7 mouse cellular contexts compared by ENCODE assay signal in genomic region chr5:117135869-117136268, GRCm38 (mm10). TPM values are rescaled to one million over a fixed set of nuclear protein-coding genes. Genes with fewer than 3 reads are reported as not detected.
DNase-seq lines count a peak whose midpoint lies in the region; ATAC-seq and TF ChIP-seq lines count a peak whose summit lies in the region.

No protein-coding gene starts in this region.

- ATAC-seq in heart, embryonic 14.5 days (ENCODE audit: insufficient number of reproducible peaks, insufficient read depth, low FRiP score, low read depth), result peak; percentile 53
- no peak for ATAC-seq in limb, embryonic 11.5 days (ENCODE audit: insufficient number of reproducible peaks, low FRiP score, low TSS enrichment, low read depth)
- peak; percentile 40; the same call in 1 of the 2 replicates for ATAC-seq in midbrain, embryonic 13.5 days

- H3K4me2 ChIP-seq in heart, embryonic 14.5 days (ENCODE audit: low read length), result peak overlapping the region; percentile 45
- peak overlapping the region; percentile 29; the same call in 1 of the 2 replicates for H3K4me2 ChIP-seq in limb, embryonic 11.5 days (ENCODE audit: low read depth, severe bottlenecking)
- H3K4me2 ChIP-seq in midbrain, embryonic 13.5 days (replicated peaks), result no peak overlapping the region; the same call in 1 of the 2 replicates

- no peaks in the 10 kb centered on the region for H3K36me3 ChIP-seq in ES-E14 (ENCODE audit: control insufficient read depth, insufficient read depth, low read length, poor library complexity, severe bottlenecking)
- H3K36me3 ChIP-seq in heart, embryonic 14.5 days (ENCODE audit: control insufficient read depth, insufficient read depth, low read length), result no peaks in the 10 kb centered on the region
- no peaks in the 10 kb centered on the region for H3K36me3 ChIP-seq in limb, embryonic 11.5 days (ENCODE audit: control insufficient read depth, insufficient read depth, low read length)
- H3K36me3 ChIP-seq in midbrain, embryonic 13.5 days, result no peaks in the 10 kb centered on the region

- DNase-seq in ES-E14 (ENCODE audit: low read depth, low spot score), result no peak
- DNase-seq in T-cell, adult 2 months (ENCODE audit: low spot score), result peak; percentile 31
- peak; percentile 42 for DNase-seq in limb, embryonic 11.5 days (ENCODE audit: low spot score)
- no peak for DNase-seq in layer of hippocampus, adult 2 months (ENCODE audit: low spot score in 2 of 2)
- no peak for DNase-seq in frontal cortex, postnatal 14 days (ENCODE audit: low spot score in 2 of 2)

- no peak overlapping the region for H3K27ac ChIP-seq in ES-E14 (ENCODE audit: insufficient read depth, low read depth, low read length, poor library complexity, severe bottlenecking)
- peak overlapping the region; percentile 73 to 79 for H3K27ac ChIP-seq in heart, embryonic 14.5 days (replicated peaks in 1 of 2; ENCODE audit: control insufficient read depth in 1 of 2, insufficient read depth in 1 of 2, low read depth in 2 of 2, low read length in 2 of 2)
- H3K27ac ChIP-seq in limb, embryonic 11.5 days (replicated peaks; ENCODE audit: low read depth, low read length), result no peak overlapping the region
- no peak overlapping the region; the same call in 1 of the 2 replicates for H3K27ac ChIP-seq in midbrain, embryonic 13.5 days
- H3K27ac ChIP-seq in layer of hippocampus, adult 2 months, result no peak overlapping the region

- no peak for TF ChIP-seq CTCF in layer of hippocampus, adult 2 months (conservative IDR thresholded peaks at IDR 0.05)

- no peaks in the 10 kb centered on the region for H3K9me3 ChIP-seq in ES-E14 (ENCODE audit: control insufficient read depth, insufficient read depth, low read depth, low read length)
- H3K9me3 ChIP-seq in heart, embryonic 14.5 days (ENCODE audit: control insufficient read depth, low read length), result no peaks in the 10 kb centered on the region
- H3K9me3 ChIP-seq in limb, embryonic 11.5 days (ENCODE audit: control insufficient read depth, low read length), result no peaks in the 10 kb centered on the region
- H3K9me3 ChIP-seq in midbrain, embryonic 13.5 days, result no peaks in the 10 kb centered on the region

- H3K4me3 ChIP-seq in ES-E14 (ENCODE audit: insufficient read depth in 1 of 2, low read depth in 1 of 2, low read length in 2 of 2, poor library complexity in 1 of 2, severe bottlenecking in 1 of 2), result no peak overlapping the region
- H3K4me3 ChIP-seq in heart, embryonic 14.5 days (ENCODE audit: control insufficient read depth in 1 of 2, insufficient read depth in 1 of 2, low read depth in 1 of 2, low read length in 2 of 2), result no peak overlapping the region
- no peak overlapping the region for H3K4me3 ChIP-seq in limb, embryonic 11.5 days (ENCODE audit: low read depth, low read length)
- H3K4me3 ChIP-seq in midbrain, embryonic 13.5 days (replicated peaks), result no peak overlapping the region
- no peak overlapping the region for H3K4me3 ChIP-seq in layer of hippocampus, adult 2 months

- H3K4me1 ChIP-seq in ES-E14 (ENCODE audit: control insufficient read depth in 2 of 2, insufficient read depth in 2 of 2, low read length in 2 of 2, poor library complexity in 1 of 2), result peaks cover 0 to 25% of the 10 kb centered on the region in 2 experiments; a peak in 3 of 4 replicates
- peaks cover 29 to 36% of the 10 kb centered on the region in 2 experiments for H3K4me1 ChIP-seq in heart, embryonic 14.5 days (ENCODE audit: control insufficient read depth in 2 of 2, insufficient read depth in 2 of 2, low read length in 2 of 2)
- H3K4me1 ChIP-seq in limb, embryonic 11.5 days (ENCODE audit: control insufficient read depth, insufficient read depth, low read length), result peaks cover 10% of the 10 kb centered on the region; the same call in 1 of the 2 replicates
- H3K4me1 ChIP-seq in midbrain, embryonic 13.5 days (replicated peaks), result peaks cover 17% of the 10 kb centered on the region

- 1% methylated on average over 9 of the region's 9 CpGs for WGBS in heart, embryonic 14.5 days
- WGBS in limb, embryonic 11.5 days, result 12% methylated on average over 9 of the region's 9 CpGs
- WGBS in midbrain, embryonic 13.5 days, result 51% methylated on average over 8 of the region's 9 CpGs

- no peaks in the 10 kb centered on the region for H3K27me3 ChIP-seq in heart, embryonic 14.5 days (ENCODE audit: control insufficient read depth, insufficient read depth, low read length)
- no peaks in the 10 kb centered on the region for H3K27me3 ChIP-seq in limb, embryonic 11.5 days (ENCODE audit: control insufficient read depth, insufficient read depth, low read length)
- no peaks in the 10 kb centered on the region for H3K27me3 ChIP-seq in midbrain, embryonic 13.5 days

- in situ Hi-C loops in ES-E14 (cut with MboI; ENCODE audit: low sequenced_read_pairs in 2 of 2, unreplicated experiment in 2 of 2), result no loop called here

- 0 out of 2 replicates have a peak overlapping the region, but pooled peaks have one; percentile 14 for H3K9ac ChIP-seq in ES-E14 (ENCODE audit: insufficient read depth, low read depth, low read length, poor library complexity, severe bottlenecking)
- no peak overlapping the region for H3K9ac ChIP-seq in heart, embryonic 14.5 days (ENCODE audit: low read length)
- 0 out of 2 replicates have a peak overlapping the region, but pooled peaks have one; percentile 17 for H3K9ac ChIP-seq in limb, embryonic 11.5 days (ENCODE audit: low read length)
- no peak overlapping the region for H3K9ac ChIP-seq in midbrain, embryonic 13.5 days (replicated peaks)

TF ChIP-seq in ES-E14, 5 proteins besides CTCF, POLR2A, EP300 and RAD21:
- TF ChIP-seq ZNF384 (IDR thresholded peaks at IDR 0.05; ENCODE audit: low read depth, low read length) (no peak), HCFC1 (IDR thresholded peaks at IDR 0.05; ENCODE audit: borderline replicate concordance, insufficient read depth, low read length) (no peak), MAFK (IDR thresholded peaks at IDR 0.05; ENCODE audit: insufficient read depth, low read depth, low read length) (no peak), CHD2 (IDR thresholded peaks at IDR 0.05; ENCODE audit: low read depth, low read length) (no peak), ZC3H11A (IDR thresholded peaks at IDR 0.05; ENCODE audit: borderline replicate concordance, low read depth, low read length) (no peak)
TF ChIP-seq in ES-E14: peak in this region for 0.

RNA-seq across cellular contexts. Expression of gene Taok3, which starts 15.9 kb away (rescaled TPM):
- total RNA-seq in ES-E14 (2012; rRNA removed), result 6.9 and 10.0 TPM in 2 replicates
- polyA plus RNA-seq in heart, embryonic 14.5 days (2014; fragmentation: Nextera tagmentation; extraction: Ambion mirVana), result 8.9 and 10.3 TPM in 2 replicates
- 6.0 and 6.1 TPM in 2 replicates for polyA plus RNA-seq in limb, embryonic 11.5 days (2014; fragmentation: Nextera tagmentation; extraction: Ambion mirVana)
- polyA plus RNA-seq in midbrain, embryonic 13.5 days (2015; fragmentation: Nextera tagmentation; extraction: Ambion mirVana), result 43.7 TPM in 2 replicates
- total RNA-seq in layer of hippocampus, adult 2 months (2021), result 10 to 100 TPM; 57.0 to 60.8 TPM

RNA-seq across cellular contexts. Expression of gene Suds3, which starts 20.0 kb away (rescaled TPM):
- total RNA-seq in ES-E14 (2012; rRNA removed), result 58.7 and 61.6 TPM in 2 replicates
- 26.3 and 32.6 TPM in 2 replicates for polyA plus RNA-seq in heart, embryonic 14.5 days (2014; fragmentation: Nextera tagmentation; extraction: Ambion mirVana)
- 50.2 and 54.0 TPM in 2 replicates for polyA plus RNA-seq in limb, embryonic 11.5 days (2014; fragmentation: Nextera tagmentation; extraction: Ambion mirVana)
- 83.5 and 90.1 TPM in 2 replicates for polyA plus RNA-seq in midbrain, embryonic 13.5 days (2015; fragmentation: Nextera tagmentation; extraction: Ambion mirVana)
- total RNA-seq in layer of hippocampus, adult 2 months (2021), result 100 to 1,000 TPM; 112 to 130 TPM

Comparison
In these comparisons a context has a peak if more than half of its experiments do, and no peak if none do; other contexts are left out.
1. DNase-seq: peak in T-cell, adult 2 months (single experiment) and limb, embryonic 11.5 days (single experiment); none in ES-E14 (single experiment), layer of hippocampus, adult 2 months (0 of 2) and frontal cortex, postnatal 14 days (0 of 2).
2. H3K27ac ChIP-seq: peak in heart, embryonic 14.5 days (2 of 2); none in ES-E14 (single experiment), limb, embryonic 11.5 days (single experiment), midbrain, embryonic 13.5 days (single experiment) and layer of hippocampus, adult 2 months (single experiment).
3. H3K9ac ChIP-seq: peak in ES-E14 (single experiment) and limb, embryonic 11.5 days (single experiment); none in heart, embryonic 14.5 days (single experiment) and midbrain, embryonic 13.5 days (single experiment).